In the genomic region with DNA sequence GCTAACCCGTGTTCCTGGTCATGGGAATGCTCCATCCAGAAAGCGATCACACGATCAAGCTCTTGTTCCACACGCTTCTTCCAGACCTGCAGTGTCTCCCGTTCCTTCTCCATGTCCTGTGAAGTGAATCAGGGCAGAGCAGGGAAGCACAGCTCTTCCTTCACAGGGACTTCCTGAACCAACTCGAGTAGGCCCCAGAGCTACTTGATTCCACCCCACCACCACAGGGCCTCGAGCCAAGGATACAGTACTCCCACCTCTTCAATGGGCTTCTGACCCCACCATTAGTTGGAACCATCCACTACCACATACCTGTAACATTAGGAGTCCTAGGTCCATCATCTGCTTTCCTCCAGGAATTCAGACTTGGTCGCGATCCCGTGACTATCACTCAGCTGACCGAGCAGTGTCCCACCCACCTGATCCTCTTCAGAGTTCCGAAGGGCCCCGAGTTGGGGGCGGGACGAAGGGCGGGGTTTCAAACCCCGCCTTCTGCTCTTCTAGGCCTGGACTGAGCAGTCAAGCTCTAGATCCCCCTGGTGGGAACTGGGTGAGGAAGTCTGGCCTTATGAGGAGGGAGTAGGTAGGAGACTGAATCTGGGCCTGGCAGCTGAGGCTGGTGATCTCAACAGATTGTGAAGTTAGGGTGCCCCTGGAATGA, we compare ENCODE assay signal across 8 mouse cellular contexts. TPM values are rescaled to one million over a fixed set of nuclear protein-coding genes. Genes with fewer than 3 reads are reported as not detected.
DNase-seq lines count a peak whose midpoint lies in the region; ATAC-seq and TF ChIP-seq lines count a peak whose summit lies in the region.

A gene (minus strand): TSS at position 449 of the 661 bp plus-strand sequence.

- H3K27me3 ChIP-seq in MEL (ENCODE audit: control insufficient read depth in 1 of 2, insufficient read depth in 2 of 2, low read length in 2 of 2) = no peaks in the 10 kb centered on the region
- no peaks in the 10 kb centered on the region for H3K27me3 ChIP-seq in forebrain, embryonic 14.5 days (replicated peaks; ENCODE audit: control insufficient read depth, insufficient read depth, low read length)
- no peaks in the 10 kb centered on the region; the same call in 1 of the 2 replicates for H3K27me3 ChIP-seq in limb, embryonic 13.5 days
- no peaks in the 10 kb centered on the region for H3K27me3 ChIP-seq in midbrain, embryonic 13.5 days
- no peaks in the 10 kb centered on the region for H3K27me3 ChIP-seq in stomach, postnatal 0 days (ENCODE audit: control insufficient read depth, insufficient read depth, low read length)

- H3K27ac ChIP-seq in MEL (ENCODE audit: control insufficient read depth, low read depth, low read length) = peak within 1 kb of the TSS; percentile 46
- no peak within 1 kb of the TSS for H3K27ac ChIP-seq in forebrain, embryonic 14.5 days (ENCODE audit: low read depth, low read length)
- no peak within 1 kb of the TSS for H3K27ac ChIP-seq in limb, embryonic 13.5 days
- H3K27ac ChIP-seq in midbrain, embryonic 13.5 days = no peak within 1 kb of the TSS
- no peak within 1 kb of the TSS for H3K27ac ChIP-seq in stomach, postnatal 0 days (replicated peaks)

- H3K4me1 ChIP-seq in MEL (ENCODE audit: control insufficient read depth in 1 of 2, insufficient read depth in 2 of 2, low read length in 2 of 2) = peaks cover 0 to 7% of the 10 kb centered on the region in 2 experiments; a peak in 2 of 4 replicates
- H3K4me1 ChIP-seq in forebrain, embryonic 14.5 days (ENCODE audit: control insufficient read depth, insufficient read depth, low read length) = no peaks in the 10 kb centered on the region
- no peaks in the 10 kb centered on the region for H3K4me1 ChIP-seq in limb, embryonic 13.5 days
- H3K4me1 ChIP-seq in midbrain, embryonic 13.5 days (replicated peaks) = no peaks in the 10 kb centered on the region
- H3K4me1 ChIP-seq in stomach, postnatal 0 days (replicated peaks; ENCODE audit: control insufficient read depth, insufficient read depth) = no peaks in the 10 kb centered on the region

- H3K9me3 ChIP-seq in MEL (replicated peaks; ENCODE audit: insufficient read depth, low read length) = no peaks in the 10 kb centered on the region
- no peaks in the 10 kb centered on the region for H3K9me3 ChIP-seq in forebrain, embryonic 14.5 days (replicated peaks; ENCODE audit: control insufficient read depth, low read length)
- no peaks in the 10 kb centered on the region for H3K9me3 ChIP-seq in limb, embryonic 13.5 days
- no peaks in the 10 kb centered on the region for H3K9me3 ChIP-seq in midbrain, embryonic 13.5 days
- H3K9me3 ChIP-seq in stomach, postnatal 0 days (ENCODE audit: control insufficient read depth, low read length) = no peaks in the 10 kb centered on the region

- peak within 1 kb of the TSS; percentile 68 to 73 for H3K4me3 ChIP-seq in MEL (ENCODE audit: control insufficient read depth in 1 of 2, insufficient read depth in 1 of 2, low read depth in 2 of 2, low read length in 2 of 2)
- no peak within 1 kb of the TSS for H3K4me3 ChIP-seq in forebrain, embryonic 14.5 days (ENCODE audit: low read depth, low read length)
- H3K4me3 ChIP-seq in limb, embryonic 13.5 days = peak within 1 kb of the TSS; percentile 29
- H3K4me3 ChIP-seq in midbrain, embryonic 13.5 days (replicated peaks) = no peak within 1 kb of the TSS
- peak within 1 kb of the TSS; percentile 31 for H3K4me3 ChIP-seq in stomach, postnatal 0 days (ENCODE audit: low read depth, low read length)

- TF ChIP-seq POLR2A in MEL (IDR thresholded peaks at IDR 0.05; ENCODE audit: control insufficient read depth in 1 of 2, insufficient read depth in 1 of 2, low read depth in 1 of 2, low read length in 2 of 2, poor library complexity in 1 of 2) = peak in 1 of 2 experiments; percentile 55; a peak in 2 of 4 replicates

- no peaks in the 10 kb centered on the region for H3K79me2 ChIP-seq in MEL (ENCODE audit: control insufficient read depth, insufficient read depth, low read length, poor library complexity)

- TF ChIP-seq CTCF in MEL (IDR thresholded peaks at IDR 0.05 in 2 of 3, conservative IDR thresholded peaks at IDR 0.05 in 1 of 3; ENCODE audit: control insufficient read depth in 1 of 3, insufficient read depth in 1 of 3, low read depth in 2 of 3, low read length in 3 of 3, poor library complexity in 1 of 3, severe bottlenecking in 1 of 3) = peak in 2 of 3 experiments; percentile 14 to 28; a peak in 2 of 6 replicates
- TF ChIP-seq CTCF in stomach, postnatal 0 days (IDR thresholded peaks at IDR 0.05; ENCODE audit: low read depth) = peak; percentile 55

- peak; percentile 8 for TF ChIP-seq RAD21 in MEL (IDR thresholded peaks at IDR 0.05; ENCODE audit: low read depth, low read length)

- peak within 1 kb of the TSS; percentile 73 for H3K9ac ChIP-seq in MEL (ENCODE audit: control insufficient read depth, low read depth, low read length, poor library complexity, severe bottlenecking)
- no peak within 1 kb of the TSS for H3K9ac ChIP-seq in forebrain, embryonic 14.5 days (ENCODE audit: low read length)
- no peak within 1 kb of the TSS for H3K9ac ChIP-seq in limb, embryonic 13.5 days
- H3K9ac ChIP-seq in midbrain, embryonic 13.5 days (replicated peaks) = no peak within 1 kb of the TSS
- H3K9ac ChIP-seq in stomach, postnatal 0 days (ENCODE audit: low read length) = no peak within 1 kb of the TSS

- DNase-seq in MEL (ENCODE audit: low read depth, low spot score) = peak; percentile 88
- peak; percentile 80 for DNase-seq in adrenal gland, postnatal 14 days
- DNase-seq in forebrain, embryonic 14.5 days (ENCODE audit: low spot score) = peak; percentile 7
- peak; percentile 55 for DNase-seq in stomach, postnatal 0 days (ENCODE audit: low spot score)
- no peak for DNase-seq in left cerebral cortex, adult 8-10 months (ENCODE audit: low spot score in 2 of 2)

- H3K36me3 ChIP-seq in MEL (ENCODE audit: control insufficient read depth in 1 of 2, insufficient read depth in 2 of 2, low read length in 2 of 2) = no peaks in the 10 kb centered on the region
- H3K36me3 ChIP-seq in forebrain, embryonic 14.5 days (ENCODE audit: control insufficient read depth, insufficient read depth, low read length) = no peaks in the 10 kb centered on the region
- H3K36me3 ChIP-seq in limb, embryonic 13.5 days = no peaks in the 10 kb centered on the region
- H3K36me3 ChIP-seq in midbrain, embryonic 13.5 days = no peaks in the 10 kb centered on the region
- no peaks in the 10 kb centered on the region for H3K36me3 ChIP-seq in stomach, postnatal 0 days (ENCODE audit: control insufficient read depth, insufficient read depth, low read length)

- peak; percentile 58; the same call in 1 of the 2 replicates for ATAC-seq in forebrain, embryonic 14.5 days
- peak; percentile 87 to 95 for ATAC-seq in hematopoietic stem cell, adult 5-6 weeks (replicated peaks in 1 of 2; ENCODE audit: insufficient read depth in 1 of 2, low FRiP score in 2 of 2, low TSS enrichment in 1 of 2, low read depth in 1 of 2, poor library complexity in 2 of 2, severe bottlenecking in 2 of 2)
- peak; percentile 91 for ATAC-seq in limb, embryonic 13.5 days (ENCODE audit: low FRiP score, low read depth)
- peak; percentile 62 for ATAC-seq in midbrain, embryonic 13.5 days
- ATAC-seq in stomach, postnatal 0 days (ENCODE audit: low FRiP score, low TSS enrichment) = peak; percentile 87

- H3K4me2 ChIP-seq in forebrain, embryonic 14.5 days (ENCODE audit: low read length) = no peak within 1 kb of the TSS
- peak within 1 kb of the TSS; percentile 49 for H3K4me2 ChIP-seq in limb, embryonic 13.5 days (replicated peaks)
- H3K4me2 ChIP-seq in midbrain, embryonic 13.5 days (replicated peaks) = 0 out of 2 replicates have a peak within 1 kb of the TSS, but pooled peaks have one; percentile 2
- H3K4me2 ChIP-seq in stomach, postnatal 0 days (replicated peaks; ENCODE audit: low read depth) = peak within 1 kb of the TSS; percentile 45

- no peak for TF ChIP-seq EP300 in MEL (IDR thresholded peaks at IDR 0.05; ENCODE audit: low read depth in 1 of 2, low read length in 2 of 2)
- TF ChIP-seq EP300 in stomach, postnatal 0 days (optimal IDR thresholded peaks at IDR 0.05) = no peak

- WGBS in forebrain, embryonic 14.5 days = 60% methylated on average over 17 of the region's 17 CpGs
- 39% methylated on average over 17 of the region's 17 CpGs for WGBS in limb, embryonic 13.5 days
- 49% methylated on average over 17 of the region's 17 CpGs for WGBS in midbrain, embryonic 13.5 days
- 41% methylated on average over 17 of the region's 17 CpGs for WGBS in stomach, postnatal 0 days

TF ChIP-seq in MEL, 35 proteins besides CTCF, POLR2A, EP300 and RAD21 (continues in another document):
- TF ChIP-seq ETS1 (IDR thresholded peaks at IDR 0.05; ENCODE audit: low read depth, low read length) = peak; percentile 42; the same call in 1 of the 2 replicates
- no peak for TF ChIP-seq MAFK (IDR thresholded peaks at IDR 0.05; ENCODE audit: borderline replicate concordance, low read depth, low read length)
- no peak for TF ChIP-seq TCF12 (IDR thresholded peaks at IDR 0.05; ENCODE audit: low read depth, low read length)
- no peak for TF ChIP-seq ZKSCAN1 (IDR thresholded peaks at IDR 0.05; ENCODE audit: low read depth, low read length)
- peak in 1 of 2 experiments; percentile 48; a peak in 1 of 4 replicates for TF ChIP-seq USF2 (IDR thresholded peaks at IDR 0.05; ENCODE audit: borderline replicate concordance in 1 of 2, insufficient read depth in 1 of 2, low read depth in 1 of 2, low read length in 2 of 2)
- TF ChIP-seq NELFE (IDR thresholded peaks at IDR 0.05; ENCODE audit: low read depth, low read length) = peak; percentile 33; the same call in 1 of the 2 replicates
- 0 out of 2 replicates have a peak, but pooled peaks have one; percentile 20 for TF ChIP-seq SMC3 (IDR thresholded peaks at IDR 0.05; ENCODE audit: low read depth, low read length)
- no peak for TF ChIP-seq MXI1 (IDR thresholded peaks at IDR 0.05; ENCODE audit: low read depth, low read length)
- peak; percentile 43; the same call in 1 of the 2 replicates for TF ChIP-seq HCFC1 (IDR thresholded peaks at IDR 0.05; ENCODE audit: low read depth, low read length)
- TF ChIP-seq BHLHE40 (IDR thresholded peaks at IDR 0.05; ENCODE audit: borderline replicate concordance, low read depth, low read length) = peak; percentile 83; the same call in 1 of the 2 replicates
- no peak for TF ChIP-seq KAT2A (conservative IDR thresholded peaks at IDR 0.05; ENCODE audit: low read depth, low read length)

RNA-seq across cellular contexts. Expression of the gene that starts here (rescaled TPM):
- total RNA-seq in MEL (2012; rRNA removed) = 18.8 and 22.7 TPM in 2 replicates
- 10 to 100 TPM in 1 of 2 experiments, not detected in 1; 38.0 TPM for polyA plus RNA-seq in MEL (2012; ENCODE audit: insufficient read depth in 1 of 2, insufficient read length in 2 of 2, low read depth in 1 of 2, low replicate concordance in 2 of 2, missing spikeins in 1 of 2)
- total RNA-seq in adrenal gland, postnatal 14 days (2021) = 14.2 and 17.8 TPM in 2 replicates
- 8.9 and 9.3 TPM in 2 replicates for polyA plus RNA-seq in forebrain, embryonic 14.5 days (2014; fragmentation: Nextera tagmentation; extraction: Ambion mirVana)
- 13.2 and 53.8 TPM in 2 replicates for total RNA-seq in hematopoietic stem cell, adult 5-6 weeks (2017)
- polyA plus RNA-seq in limb, embryonic 13.5 days (2015; fragmentation: Nextera tagmentation; extraction: Ambion mirVana) = 29.7 and 32.3 TPM in 2 replicates
- 10.5 and 12.3 TPM in 2 replicates for polyA plus RNA-seq in midbrain, embryonic 13.5 days (2015; fragmentation: Nextera tagmentation; extraction: Ambion mirVana)
- polyA plus RNA-seq in stomach, postnatal 0 days (2015; fragmentation: Nextera tagmentation; extraction: Ambion mirVana) = 19.2 and 19.7 TPM in 2 replicates
- total RNA-seq in left cerebral cortex, adult 8-10 months (2022) = 10 to 100 TPM in 1 of 4 experiments, 1 to 10 TPM in 3; 5.3 to 15.8 (median 7.5) TPM

Comparison
In these comparisons a context has a peak if more than half of its experiments do, and no peak if none do; other contexts are left out.
1. DNase-seq: peak in MEL (single experiment), adrenal gland, postnatal 14 days (single experiment), forebrain, embryonic 14.5 days (single experiment) and stomach, postnatal 0 days (single experiment); none in left cerebral cortex, adult 8-10 months (0 of 2).
2. H3K4me3 ChIP-seq: peak in MEL (2 of 2), limb, embryonic 13.5 days (single experiment) and stomach, postnatal 0 days (single experiment); none in forebrain, embryonic 14.5 days (single experiment) and midbrain, embryonic 13.5 days (single experiment).
3. Peak in every context shown above with its lines, with median percentiles within 50 percentile points of each other: ATAC-seq.